Mouse (Mus musculus) lung, postnatal 0 days (tissue): ENCODE data around the gene Atp1b1.

Experiments used
- CTCF ChIP-seq: IDR thresholded peaks from 2 replicates; pipeline ENCODE4 v1.5.1; 2016; ENCODE audit warnings: antibody characterized with exemption, mild to moderate bottlenecking
- EP300 ChIP-seq: IDR thresholded peaks from 2 replicates; pipeline ENCODE4 v1.6.1; 2016; ENCODE audit warnings: antibody characterized with exemption, mild to moderate bottlenecking, control low read depth

DNA sequence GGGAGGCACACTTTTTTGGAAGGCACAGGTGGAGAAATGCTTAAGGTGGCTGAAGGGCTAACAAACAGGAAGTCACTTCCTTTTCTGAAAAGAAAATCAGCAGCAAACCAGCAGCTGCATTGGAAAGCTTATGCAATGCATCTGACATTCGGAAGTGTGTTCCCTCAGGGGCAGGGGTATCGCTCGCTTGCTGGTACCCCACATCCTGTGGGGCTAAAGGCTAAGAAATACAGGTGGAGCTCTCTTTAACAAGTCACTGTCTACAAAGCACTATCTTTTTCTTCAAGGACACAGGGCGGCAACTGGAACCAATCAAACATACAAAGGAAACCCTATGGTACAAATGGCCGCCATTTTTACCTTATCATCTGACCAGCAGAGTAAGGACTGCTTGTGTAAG lies 4.4 kb downstream of the Atp1b1 start:
- TF ChIP-seq CTCF (no peak), EP300 (no peak)
